Mouse (Mus musculus): Measurements from ENCODE around the gene Zfp654.

GRCm38 (mm10) chr16:64771431-64771818 lies 80.0 kb downstream of the Zfp654 start:
- TF ChIP-seq CTCF (IDR thresholded peaks at IDR 0.05; ENCODE audit: low read depth) (no peak), EP300 (IDR thresholded peaks at IDR 0.05; ENCODE audit: low read depth) (no peak)
